Mouse (Mus musculus) spleen, postnatal 36 days (tissue): Measurements from ENCODE around the gene Unc93a2.
"Not testable (repeated sequence)": the region's sequence is repeated elsewhere in the genome, so short reads cannot be mapped to it uniquely, and the experiment has no call there.

Experiments used
- DNase-seq, 2 experiments: peaks; one replicate each; pipeline ENCODE4 v3.0.0; 2022; ENCODE audit warnings: low spot score in 2 of 2, mixed read lengths in 1 of 2

Unc93a2 gene

GRCm38 (mm10) chr17:7385364-7385763 lies at the start of gene Unc93a2:
Unc93a2 (minus strand) TSS chr17:7385464.
- DNase-seq: not testable (repeated sequence)

- DNase-seq: not testable (repeated sequence)
Measured at GRCm38 (mm10) chr17:7434121-7434520, 48.9 kb upstream of the Unc93a2 start.

DNA sequence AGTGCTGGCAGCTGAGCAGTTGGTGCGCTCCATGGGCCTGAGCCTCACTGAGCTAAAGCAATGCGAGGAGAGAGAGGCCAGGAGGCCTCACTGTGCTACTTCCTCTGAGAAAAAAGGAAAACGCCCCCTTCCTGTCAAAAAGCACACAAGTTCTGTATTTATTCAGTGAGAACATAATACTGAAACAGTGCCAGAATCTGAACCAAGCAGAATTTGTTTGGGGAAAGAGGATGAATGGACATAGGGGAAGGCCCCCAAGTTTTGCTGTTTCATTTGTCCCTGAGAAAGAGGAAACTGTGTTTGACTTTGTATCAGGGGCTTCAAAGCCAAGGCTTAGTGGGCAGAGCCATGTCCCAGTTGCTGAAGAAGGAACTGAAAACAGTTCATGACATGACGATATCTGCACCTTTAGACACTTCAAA lies 45.0 kb upstream of the Unc93a2 start:
- DNase-seq: peak; percentile 9 to 18

DNA sequence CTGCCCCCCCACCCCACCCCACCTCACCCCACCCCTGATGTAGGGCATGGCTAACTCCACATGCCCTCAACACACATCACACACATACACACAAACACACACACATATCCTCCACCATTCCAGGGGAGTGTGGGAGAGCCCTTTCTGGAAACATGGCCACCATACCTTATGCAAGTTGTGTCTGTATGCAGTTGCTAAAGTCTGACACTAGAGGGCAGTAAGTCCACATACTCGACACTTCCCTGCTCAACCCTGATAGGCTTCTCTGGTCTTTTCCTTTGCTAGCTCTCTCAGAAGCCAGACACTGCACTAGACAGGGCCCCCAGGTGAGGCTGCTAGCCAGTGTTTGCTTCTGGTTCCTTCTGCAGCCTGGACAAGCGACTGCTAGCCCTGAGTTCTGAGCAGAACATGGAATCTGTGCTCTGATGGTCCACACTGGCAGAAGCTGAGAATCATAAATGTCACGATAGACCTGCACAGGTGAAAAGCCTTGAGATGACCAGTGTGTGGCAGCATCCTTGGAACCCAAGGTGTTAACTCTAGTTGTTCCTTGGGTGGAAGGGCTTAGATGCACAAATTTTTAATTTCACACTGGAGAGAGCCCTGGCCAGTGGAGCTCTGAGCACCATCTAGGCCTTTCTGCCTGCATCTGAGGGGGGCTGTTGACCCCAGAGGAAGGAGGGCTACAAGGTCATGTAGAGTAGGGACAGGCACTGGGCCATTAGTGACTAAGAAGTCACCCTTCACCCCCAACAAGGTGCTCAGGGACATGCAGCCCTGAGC lies 35.1 kb upstream of the Unc93a2 start:
- not testable (repeated sequence) for DNase-seq

DNA sequence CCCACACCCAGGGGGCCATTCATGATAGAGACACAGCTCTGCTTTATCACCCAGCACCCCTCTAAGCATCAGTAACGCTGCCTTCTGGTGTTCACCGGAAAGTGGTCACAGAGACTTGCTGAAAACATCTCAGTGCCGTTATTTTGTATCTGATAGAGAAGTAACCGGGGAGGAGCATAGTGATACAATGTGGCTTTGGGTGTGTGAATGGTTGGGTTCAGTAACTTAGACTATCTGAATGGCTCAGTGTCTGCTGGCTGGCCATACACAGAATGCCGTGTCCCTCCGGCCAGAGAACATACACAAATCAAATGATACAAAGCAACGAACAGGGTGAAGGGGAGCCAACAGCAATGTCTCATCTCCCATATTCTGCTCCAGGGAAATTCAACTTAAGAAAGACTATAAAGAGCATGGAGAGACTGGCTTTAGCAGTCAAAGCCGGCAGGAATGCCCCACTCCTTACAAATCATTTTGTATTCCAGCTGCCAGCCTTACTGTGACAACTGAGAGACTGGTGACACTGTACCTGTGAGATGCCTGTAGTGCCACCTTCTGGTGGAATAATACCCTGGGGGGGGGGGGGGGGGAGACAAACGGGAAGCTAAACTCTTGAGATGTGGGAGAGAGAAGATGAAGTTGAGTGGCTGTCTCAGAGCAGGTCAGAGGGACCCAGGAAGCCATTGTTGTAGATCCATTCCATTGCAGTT lies 29.5 kb upstream of the Unc93a2 start:
- DNase-seq: peak in 1 of 2 experiments; percentile 9

DNA sequence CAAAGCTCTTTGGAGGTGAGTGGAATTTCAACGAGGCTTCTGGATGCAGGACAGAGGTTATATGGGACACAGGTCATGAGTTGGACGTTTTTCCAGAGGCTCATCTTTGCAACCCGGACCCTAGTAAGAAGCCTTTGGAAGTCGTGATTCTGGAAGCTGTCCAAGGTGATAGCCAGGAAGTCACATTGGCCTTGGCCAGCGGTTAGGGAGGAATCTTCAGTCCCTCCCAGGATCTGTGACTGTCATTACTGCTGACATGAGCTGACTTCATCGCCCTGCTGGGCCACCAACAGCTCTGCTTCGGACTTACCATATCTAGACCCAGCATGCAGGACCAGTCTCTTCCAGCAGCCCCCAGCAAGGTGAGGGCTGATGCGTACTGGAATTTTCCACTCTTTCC lies 28.1 kb upstream of the Unc93a2 start:
- not testable (repeated sequence) for DNase-seq

DNA sequence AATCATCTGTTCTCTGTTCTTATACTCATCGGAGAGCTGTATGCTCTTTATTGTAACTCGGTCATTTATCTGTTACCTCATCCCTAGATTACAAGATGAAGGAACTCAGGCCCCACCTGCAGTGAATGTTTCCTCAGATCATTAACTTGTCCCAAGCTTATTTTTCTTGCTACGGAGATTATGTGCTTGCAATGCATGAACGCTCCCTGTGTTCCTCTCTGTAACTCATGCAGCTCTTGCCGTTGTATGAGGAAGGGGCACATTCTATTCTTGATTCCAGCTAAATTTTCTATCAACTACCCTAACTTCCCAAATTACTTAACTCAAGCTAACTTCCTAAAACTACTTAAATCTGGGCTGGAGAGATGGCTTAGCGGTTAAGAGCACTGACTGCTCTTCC lies 14.5 kb upstream of the Unc93a2 start:
- not testable (repeated sequence) for DNase-seq

- not testable (repeated sequence) for DNase-seq
Measured at GRCm38 (mm10) chr17:7398198-7398847, 13.1 kb upstream of the Unc93a2 start.

DNA sequence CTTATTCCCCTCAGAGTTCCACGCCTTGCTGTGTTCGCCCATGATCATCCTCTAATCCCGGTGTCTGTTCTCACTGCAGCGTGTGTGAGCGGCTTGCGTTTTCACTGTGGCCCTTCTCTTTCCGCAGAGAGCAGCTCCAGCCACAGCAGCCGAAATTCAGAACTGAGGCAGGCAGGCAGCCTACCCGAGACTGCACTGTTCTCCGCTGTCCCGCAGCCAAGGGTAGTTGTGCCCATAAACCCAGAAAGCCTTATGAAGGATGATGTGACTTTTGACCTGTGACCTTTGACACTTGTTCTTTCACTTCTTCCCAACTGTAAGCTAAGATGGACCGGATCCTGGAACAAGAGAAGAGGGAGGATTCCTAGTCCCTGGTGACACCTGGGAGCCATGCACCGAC lies 11.8 kb upstream of the Unc93a2 start:
- DNase-seq: not testable (repeated sequence)

- DNase-seq: not testable (repeated sequence)
Measured at GRCm38 (mm10) chr17:7396288-7396687, 11.0 kb upstream of the Unc93a2 start.

GRCm38 (mm10) chr17:7395671-7396070 lies 10.4 kb upstream of the Unc93a2 start:
- DNase-seq: not testable (repeated sequence)

DNA sequence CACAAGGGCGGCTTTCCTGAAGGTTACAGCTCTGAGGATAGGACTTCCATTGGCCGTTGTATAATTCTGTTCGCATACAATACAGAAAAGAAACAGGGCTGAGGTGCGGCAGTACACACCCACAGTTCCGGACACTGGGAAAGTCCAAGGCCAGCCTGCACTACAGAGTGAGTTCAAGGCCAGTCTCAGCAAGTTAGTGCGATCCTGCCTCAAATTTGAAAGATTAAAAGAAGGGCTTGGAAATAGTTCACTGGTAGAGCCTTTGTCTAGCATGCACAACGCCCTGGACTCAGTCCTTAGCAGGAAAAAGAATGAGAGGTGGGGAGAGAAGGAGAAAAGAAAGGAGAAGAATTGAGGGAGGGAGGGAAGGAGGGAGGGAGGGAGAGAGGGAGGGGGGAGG lies 9.9 kb upstream of the Unc93a2 start:
- not testable (repeated sequence) for DNase-seq

GRCm38 (mm10) chr17:7389898-7390297 lies 4.6 kb upstream of the Unc93a2 start:
- DNase-seq: not testable (repeated sequence)

- DNase-seq: not testable (repeated sequence)
Measured at GRCm38 (mm10) chr17:7388958-7389356, 3.7 kb upstream of the Unc93a2 start.

- not testable (repeated sequence) for DNase-seq
Measured at GRCm38 (mm10) chr17:7388341-7388957, 3.2 kb upstream of the Unc93a2 start.

GRCm38 (mm10) chr17:7386016-7386415 lies 752 bp upstream of the Unc93a2 start:
- not testable (repeated sequence) for DNase-seq

DNA sequence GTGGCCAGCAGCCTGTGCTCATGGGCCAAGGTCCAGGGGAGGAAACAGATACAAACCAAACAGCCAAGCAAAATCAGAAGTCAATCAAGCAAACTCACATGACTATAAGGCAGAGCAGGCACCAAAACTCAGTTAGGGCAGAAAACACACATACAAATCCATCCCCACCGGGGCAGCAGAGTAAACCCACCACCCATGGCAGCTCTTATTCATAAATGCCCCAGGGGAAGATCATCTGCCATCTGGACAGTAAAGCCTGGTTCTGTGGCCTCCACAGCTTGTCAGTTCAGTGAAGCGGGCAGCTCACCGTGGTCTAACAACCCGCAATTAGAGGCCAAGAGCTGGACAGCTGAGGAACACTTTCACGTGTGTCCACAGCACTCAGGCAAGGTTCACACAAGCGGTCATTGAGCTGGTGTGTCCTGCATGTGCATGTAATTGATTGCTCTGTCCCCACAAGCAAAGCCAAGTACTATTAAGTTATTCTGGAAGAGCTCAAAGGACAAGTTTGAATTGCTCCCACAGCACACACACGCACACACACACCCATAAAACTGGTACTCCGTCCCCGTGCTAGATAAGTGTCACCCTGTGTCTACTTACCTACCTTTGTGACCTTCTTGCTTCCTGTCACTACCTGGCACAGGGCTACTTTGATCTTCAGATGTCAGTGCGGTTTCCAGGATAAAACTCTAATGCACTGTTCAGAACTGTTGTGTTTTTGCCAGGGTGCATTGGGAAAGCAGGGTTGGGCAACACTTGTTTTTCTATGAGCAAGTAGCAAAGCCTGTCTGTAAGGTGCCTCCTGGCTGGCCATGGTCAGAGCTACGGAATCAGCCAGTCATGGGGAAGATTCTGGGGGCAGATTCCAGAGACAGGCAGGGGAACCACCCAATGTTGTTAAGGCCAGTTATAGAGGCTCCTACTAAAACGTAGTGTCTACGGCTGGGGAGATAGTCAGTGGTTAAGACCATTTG lies 1.8 kb downstream of the Unc93a2 start:
- DNase-seq: not testable (repeated sequence)

DNA sequence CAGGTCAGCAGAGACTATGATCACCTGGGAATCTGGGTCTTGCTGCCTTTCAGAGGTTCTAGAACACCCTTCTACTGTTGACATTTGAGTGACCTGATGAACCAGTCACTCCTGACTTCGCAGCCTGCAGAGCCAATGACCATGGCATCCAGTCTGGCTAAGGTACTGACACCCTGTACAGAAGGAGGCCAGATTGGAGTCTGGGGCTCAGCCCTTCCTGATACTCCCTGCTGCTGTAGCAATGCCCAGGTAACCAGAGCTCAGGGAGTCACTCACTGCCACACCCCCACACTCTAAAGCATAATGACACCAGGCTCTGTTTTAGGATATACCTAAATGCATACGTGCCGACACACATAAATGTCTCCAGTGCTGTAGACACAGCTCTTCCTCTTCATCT lies 2.6 kb downstream of the Unc93a2 start:
- DNase-seq: not testable (repeated sequence)

DNA sequence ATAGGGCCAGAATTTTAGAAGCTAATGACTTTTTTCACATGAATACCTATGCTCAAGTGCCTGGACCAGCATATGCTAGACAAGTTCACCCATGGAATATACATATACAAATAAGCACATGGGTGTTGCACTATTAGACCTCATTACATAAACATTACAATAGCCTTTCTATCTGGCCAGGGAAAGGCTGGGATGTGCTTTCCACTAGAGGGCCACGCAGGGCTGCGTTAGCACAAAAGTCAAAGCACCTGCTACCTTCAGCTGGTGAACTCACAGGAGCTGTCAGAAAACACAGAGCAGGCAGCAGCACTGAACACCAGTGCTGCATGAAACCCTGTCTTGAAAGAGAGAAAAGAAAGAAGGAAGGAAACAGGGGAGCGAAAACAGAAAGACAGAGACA lies 7.4 kb downstream of the Unc93a2 start:
- not testable (repeated sequence) for DNase-seq

DNA sequence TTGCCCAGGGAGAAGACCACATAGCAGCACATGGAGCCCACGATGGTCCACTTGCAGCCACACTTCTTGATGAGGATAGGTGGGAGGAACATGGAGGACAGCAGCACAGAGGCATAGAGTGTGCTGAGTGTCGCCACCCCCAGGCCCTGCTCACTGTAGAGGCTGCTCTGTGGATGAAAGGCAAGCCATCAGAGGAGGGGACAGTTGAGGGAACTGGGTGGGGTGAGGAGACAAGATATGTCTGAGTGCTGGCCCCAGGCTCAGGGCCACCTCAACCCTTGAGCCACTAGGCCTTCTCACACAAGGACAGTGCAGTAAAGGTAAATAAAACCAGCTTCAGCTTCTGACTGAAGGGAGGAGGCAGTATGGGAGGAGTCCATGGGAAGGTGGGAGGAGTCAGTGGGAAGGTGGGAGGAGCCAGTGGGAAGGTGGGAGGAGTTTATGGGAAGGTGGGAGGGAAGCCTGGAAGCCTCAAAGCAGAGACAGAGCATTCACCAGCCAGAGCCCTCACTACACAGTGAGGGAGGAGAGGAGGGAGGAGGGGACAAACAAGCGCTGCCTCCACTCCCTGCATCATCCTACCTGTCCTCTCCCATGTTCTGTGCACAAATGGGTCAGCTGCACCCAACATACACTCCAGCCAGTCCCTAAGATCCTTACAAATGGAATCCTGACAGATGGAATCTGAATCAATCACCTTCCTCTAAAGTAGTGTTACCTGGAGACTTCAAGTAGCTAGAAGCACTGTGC lies 8.1 kb downstream of the Unc93a2 start:
- not testable (repeated sequence) for DNase-seq
